ENCODE assay signal across 9 mouse cellular contexts in the genomic region with DNA sequence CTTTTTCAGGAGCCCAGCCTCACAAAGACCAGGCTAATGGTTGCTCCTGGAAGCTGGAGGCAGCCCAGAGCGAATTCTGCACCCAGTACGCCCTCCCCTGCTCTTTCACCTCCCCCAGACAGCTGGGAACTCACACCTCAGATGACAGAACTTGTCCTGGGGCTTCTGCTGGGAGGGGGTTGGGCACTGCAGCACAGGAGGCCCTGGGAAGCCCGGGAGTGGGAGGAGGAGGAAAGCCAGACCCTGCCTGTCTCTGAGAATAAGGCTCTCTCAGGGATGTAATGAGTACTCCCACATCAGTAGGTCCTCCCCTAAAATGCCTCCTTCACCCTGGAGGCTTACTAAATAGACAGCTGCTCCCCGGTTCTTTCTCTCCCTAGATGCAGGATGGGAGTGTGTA. TPM values are rescaled to one million over a fixed set of nuclear protein-coding genes. Genes with fewer than 3 reads are reported as not detected.
DNase-seq lines count a peak whose midpoint lies in the region; ATAC-seq and TF ChIP-seq lines count a peak whose summit lies in the region.
"Had no signal": no experiment of that assay in that cellular context is flagged by ENCODE, and none has a peak within 500 bp of the region (broad histone marks: within the 10 kb centered on the region; RNA-seq: fewer than 3 reads in every experiment).

No protein-coding gene starts in this region.

- peak; percentile 24 to 25 for DNase-seq in cerebellum, adult 2 months
- DNase-seq in left cerebral cortex, adult 18-20 months (ENCODE audit: low spot score in 2 of 2): peak; percentile 48 to 66
- DNase-seq in left cerebral cortex, adult 11 months (ENCODE audit: low spot score): no peak
- DNase-seq in embryonic facial prominence, embryonic 11.5 days (ENCODE audit: low spot score): no peak
- no peak for DNase-seq in embryo, embryonic 9.5 days (ENCODE audit: extremely low spot score)
- no peak for DNase-seq in yolk sac, embryonic 10.5 days (ENCODE audit: low spot score)
- DNase-seq: left cerebral cortex, postnatal 4 days had no signal

- 57% methylated on average over 4 of the region's 4 CpGs for WGBS in cerebellum, adult 2 months
- WGBS in embryonic facial prominence, embryonic 11.5 days: 32% methylated on average over 4 of the region's 4 CpGs
- 25% methylated on average over 4 of the region's 4 CpGs for WGBS in limb, embryonic 15.5 days

- TF ChIP-seq CTCF in cerebellum, adult 2 months (IDR thresholded peaks at IDR 0.05; ENCODE audit: borderline replicate concordance, insufficient read depth, low read depth, low read length): no peak

- no peaks in the 10 kb centered on the region for H3K36me3 ChIP-seq in embryonic facial prominence, embryonic 11.5 days (replicated peaks; ENCODE audit: control insufficient read depth, insufficient read depth, low read depth, low read length)
- peaks cover 22% of the 10 kb centered on the region for H3K36me3 ChIP-seq in limb, embryonic 15.5 days

- TF ChIP-seq POLR2A in cerebellum, adult 2 months (IDR thresholded peaks at IDR 0.05; ENCODE audit: borderline replicate concordance, insufficient read depth, low read length): no peak

- H3K27me3 ChIP-seq in cerebellum, adult 2 months (ENCODE audit: control insufficient read depth, insufficient read depth, low read length): no peaks in the 10 kb centered on the region
- no peaks in the 10 kb centered on the region for H3K27me3 ChIP-seq in embryonic facial prominence, embryonic 11.5 days (ENCODE audit: control insufficient read depth, insufficient read depth, low read length)
- no peaks in the 10 kb centered on the region for H3K27me3 ChIP-seq in limb, embryonic 15.5 days

- no peak overlapping the region for H3K27ac ChIP-seq in cerebellum, adult 2 months (ENCODE audit: insufficient read depth, low read length)
- H3K27ac ChIP-seq in embryonic facial prominence, embryonic 11.5 days (replicated peaks; ENCODE audit: low read depth, low read length): 0 out of 2 replicates have a peak overlapping the region, but pooled peaks have one; percentile 28
- H3K27ac ChIP-seq in limb, embryonic 15.5 days: peak overlapping the region; percentile 65

- no peak for ATAC-seq in cerebellum, adult (ENCODE audit: insufficient number of reproducible peaks, low FRiP score, low TSS enrichment)
- ATAC-seq in embryonic facial prominence, embryonic 11.5 days (replicated peaks; ENCODE audit: insufficient number of reproducible peaks, low FRiP score, low TSS enrichment, low read depth): no peak
- ATAC-seq in limb, embryonic 15.5 days (ENCODE audit: insufficient number of reproducible peaks, low FRiP score, low TSS enrichment, low read depth): no peak

- H3K4me2 ChIP-seq in embryonic facial prominence, embryonic 11.5 days (ENCODE audit: low read depth, low read length): no peak overlapping the region; the same call in 1 of the 2 replicates
- no peak overlapping the region; the same call in 1 of the 2 replicates for H3K4me2 ChIP-seq in limb, embryonic 15.5 days

- no peak overlapping the region for H3K4me3 ChIP-seq in cerebellum, adult 2 months (replicated peaks; ENCODE audit: insufficient read depth, low read depth, low read length)
- H3K4me3 ChIP-seq in embryonic facial prominence, embryonic 11.5 days (ENCODE audit: low read depth, low read length): no peak overlapping the region
- no peak overlapping the region for H3K4me3 ChIP-seq in limb, embryonic 15.5 days

- H3K9ac ChIP-seq in embryonic facial prominence, embryonic 11.5 days (replicated peaks; ENCODE audit: low read length): peak overlapping the region; percentile 34; the same call in 1 of the 2 replicates
- H3K9ac ChIP-seq in limb, embryonic 15.5 days: peak overlapping the region; percentile 17; the same call in 1 of the 2 replicates

- H3K9me3 ChIP-seq in embryonic facial prominence, embryonic 11.5 days (replicated peaks; ENCODE audit: control insufficient read depth, low read length): no peaks in the 10 kb centered on the region
- no peaks in the 10 kb centered on the region for H3K9me3 ChIP-seq in limb, embryonic 15.5 days

- peaks cover 10% of the 10 kb centered on the region for H3K4me1 ChIP-seq in cerebellum, adult 2 months (ENCODE audit: control insufficient read depth, insufficient read depth, low read length)
- no peaks in the 10 kb centered on the region for H3K4me1 ChIP-seq in embryonic facial prominence, embryonic 11.5 days (ENCODE audit: control insufficient read depth, insufficient read depth, low read length)
- peaks cover 40% of the 10 kb centered on the region for H3K4me1 ChIP-seq in limb, embryonic 15.5 days

RNA-seq across cellular contexts. Expression of gene Vamp2, which starts 1.2 kb away (rescaled TPM):
- polyA plus RNA-seq in cerebellum, adult 2 months (2012; rRNA removed): 672 and 700 TPM in 2 replicates
- 1,000 to 10,000 TPM; 1,053 to 1,091 TPM for total RNA-seq in left cerebral cortex, adult 18-20 months (2021)
- 48.8 and 61.9 TPM in 2 replicates for polyA plus RNA-seq in embryonic facial prominence, embryonic 11.5 days (2014; fragmentation: Nextera tagmentation; extraction: Ambion mirVana)
- 95.0 and 103 TPM in 2 replicates for polyA plus RNA-seq in limb, embryonic 15.5 days (2015; fragmentation: Nextera tagmentation; extraction: Ambion mirVana)

RNA-seq across cellular contexts. Expression of gene Per1, which starts 7.9 kb away (rescaled TPM):
- 34.4 and 37.2 TPM in 2 replicates for polyA plus RNA-seq in cerebellum, adult 2 months (2012; rRNA removed)
- total RNA-seq in left cerebral cortex, adult 18-20 months (2021): 100 to 1,000 TPM; 129 to 133 TPM
- 5.5 and 6.5 TPM in 2 replicates for polyA plus RNA-seq in embryonic facial prominence, embryonic 11.5 days (2014; fragmentation: Nextera tagmentation; extraction: Ambion mirVana)
- 24.3 and 28.9 TPM in 2 replicates for polyA plus RNA-seq in limb, embryonic 15.5 days (2015; fragmentation: Nextera tagmentation; extraction: Ambion mirVana)

RNA-seq across cellular contexts. Expression of gene Tmem107, which starts 16.5 kb away (rescaled TPM):
- polyA plus RNA-seq in cerebellum, adult 2 months (2012; rRNA removed): 13.4 and 15.8 TPM in 2 replicates
- total RNA-seq in left cerebral cortex, adult 18-20 months (2021): 10 to 100 TPM; 23.6 to 26.8 TPM
- 40.4 and 43.1 TPM in 2 replicates for polyA plus RNA-seq in embryonic facial prominence, embryonic 11.5 days (2014; fragmentation: Nextera tagmentation; extraction: Ambion mirVana)
- polyA plus RNA-seq in limb, embryonic 15.5 days (2015; fragmentation: Nextera tagmentation; extraction: Ambion mirVana): 64.8 and 65.5 TPM in 2 replicates

RNA-seq across cellular contexts. Expression of gene Borcs6, which starts 27.6 kb away (rescaled TPM):
- 34.9 and 36.7 TPM in 2 replicates for polyA plus RNA-seq in cerebellum, adult 2 months (2012; rRNA removed)
- total RNA-seq in left cerebral cortex, adult 18-20 months (2021): 10 to 100 TPM; 35.2 to 38.0 TPM
- 6.4 and 7.7 TPM in 2 replicates for polyA plus RNA-seq in embryonic facial prominence, embryonic 11.5 days (2014; fragmentation: Nextera tagmentation; extraction: Ambion mirVana)
- 12.9 and 13.7 TPM in 2 replicates for polyA plus RNA-seq in limb, embryonic 15.5 days (2015; fragmentation: Nextera tagmentation; extraction: Ambion mirVana)

RNA-seq across cellular contexts. Expression of gene Hes7, which starts 33.1 kb away (rescaled TPM):
- polyA plus RNA-seq in cerebellum, adult 2 months (2012; rRNA removed): 0.44 and 0.59 TPM in 2 replicates
- total RNA-seq in left cerebral cortex, adult 18-20 months (2021): under 1 TPM; 0.42 to 0.79 TPM
- 0.11 TPM in 1 of 2 replicates, not detected in the other for polyA plus RNA-seq in embryonic facial prominence, embryonic 11.5 days (2014; fragmentation: Nextera tagmentation; extraction: Ambion mirVana)
- polyA plus RNA-seq in limb, embryonic 15.5 days (2015; fragmentation: Nextera tagmentation; extraction: Ambion mirVana): 0.58 and 0.68 TPM in 2 replicates

Comparison
In these comparisons a context has a peak if more than half of its experiments do, and no peak if none do; other contexts are left out.
1. DNase-seq: peak in cerebellum, adult 2 months (2 of 2) and left cerebral cortex, adult 18-20 months (2 of 2); none in left cerebral cortex, adult 11 months (single experiment), embryonic facial prominence, embryonic 11.5 days (single experiment), embryo, embryonic 9.5 days (single experiment) and yolk sac, embryonic 10.5 days (single experiment).